Mouse (Mus musculus) gastrocnemius, postnatal 10 days (tissue): ENCODE measurements at regions not wholly inside any gene's neighbourhood (a gene's known extent, or its start where the extent isn't known, plus 50 kb on each side); places are given as distances from the start of the nearest gene placed in this dataset.

Experiments
- DNase-seq: peaks from one replicate; pipeline ENCODE4 v3.0.0; 2021; ENCODE audit warnings: mixed read lengths

DNA sequence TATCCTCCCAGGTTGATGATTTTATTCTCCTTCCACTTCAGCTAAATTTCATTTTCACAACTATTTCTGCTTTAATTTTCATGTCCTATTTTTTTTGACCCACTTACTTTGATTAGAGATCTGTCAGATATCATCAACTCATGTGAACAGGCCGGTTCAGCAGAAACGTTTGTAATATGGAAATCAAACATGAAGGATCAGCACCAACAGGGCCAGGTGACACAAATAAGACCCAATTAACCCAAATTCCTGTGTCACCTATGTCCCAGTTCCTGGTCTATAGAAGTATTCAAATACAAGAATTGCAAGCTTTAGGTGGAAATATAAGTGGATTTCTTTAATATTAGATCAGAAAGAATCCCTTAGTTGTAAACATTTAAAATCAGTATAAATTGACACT, 332.7 kb downstream of the 1700017N19Rik start:
- DNase-seq: no peak

DNA sequence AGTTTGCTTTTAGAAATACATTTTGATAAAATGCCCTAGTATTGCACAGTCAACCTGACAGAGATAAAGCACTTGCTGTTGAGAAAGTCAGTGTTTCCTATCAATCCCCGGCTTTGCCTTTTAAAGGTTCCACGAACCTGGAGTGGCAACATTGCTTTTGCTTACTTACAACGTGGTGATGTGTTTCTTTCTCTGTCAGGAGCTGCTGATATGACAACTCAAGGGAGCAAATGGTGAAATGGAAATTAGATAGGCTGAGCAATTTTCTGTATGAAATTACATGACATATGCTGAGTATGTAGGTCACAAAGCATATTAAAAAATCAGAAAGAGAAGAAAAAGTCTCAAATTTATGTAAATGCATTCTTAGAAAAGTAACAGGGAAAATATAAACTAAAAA, 336.8 kb downstream of the 1700017N19Rik start:
- DNase-seq: no peak

DNA sequence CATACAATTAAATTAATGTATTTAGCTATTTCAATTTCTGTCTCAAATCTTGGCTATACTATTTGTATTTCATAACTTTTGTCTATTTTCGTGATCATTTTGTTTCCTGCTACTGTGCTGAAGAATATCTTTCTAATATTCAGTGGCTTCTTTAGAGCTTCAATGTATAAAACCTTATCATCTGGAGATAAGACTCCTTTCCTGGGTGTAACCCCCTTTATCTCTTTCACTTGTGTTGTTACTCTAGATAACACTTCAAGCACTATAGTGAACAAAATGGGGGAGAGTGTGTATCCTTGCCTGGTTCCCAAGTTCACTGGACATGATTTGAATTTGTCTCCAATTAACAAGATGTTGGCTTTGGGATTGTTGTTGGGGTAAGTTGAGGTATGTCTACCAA, 341.5 kb downstream of the 1700017N19Rik start:
- DNase-seq: no peak

DNA sequence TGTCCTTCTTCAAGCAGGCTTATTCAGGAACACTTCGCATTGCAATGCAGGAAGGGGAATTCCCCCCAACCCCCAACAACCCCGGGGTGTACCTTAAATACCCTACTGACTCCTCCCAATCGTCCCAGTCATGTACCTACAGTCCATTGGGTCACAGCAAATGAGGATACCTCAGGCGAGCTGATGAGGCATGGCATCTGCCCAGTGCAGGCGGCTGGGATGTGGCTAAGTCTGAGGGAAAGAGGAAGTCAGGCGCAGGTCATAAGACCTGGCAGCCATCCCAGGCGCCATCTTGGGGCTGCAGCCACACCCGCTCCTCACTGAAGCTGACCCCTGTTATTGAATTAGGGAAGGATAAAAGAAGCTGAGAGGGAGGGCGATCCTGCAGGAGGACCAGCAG, 368.1 kb downstream of the 1700017N19Rik start:
- DNase-seq: no peak

DNA sequence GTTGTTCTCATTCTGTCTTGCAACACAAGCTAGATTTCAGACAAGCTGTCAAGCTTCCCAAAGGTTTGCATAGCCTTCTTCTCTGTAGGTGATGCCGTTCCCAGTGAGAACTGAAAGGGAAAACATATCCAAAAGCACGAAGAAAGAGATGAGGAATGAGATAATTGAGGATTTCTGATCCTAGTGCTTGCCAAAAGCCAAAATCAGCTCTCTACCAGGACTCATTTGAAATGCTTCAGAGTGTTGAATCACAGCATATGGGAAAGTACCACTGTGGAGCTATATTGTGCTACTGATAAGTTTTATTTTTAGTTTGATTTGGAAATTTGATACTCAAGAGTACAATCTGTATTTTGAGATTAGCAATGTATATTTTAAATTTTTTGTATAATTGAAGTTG, 413.2 kb downstream of the 1700017N19Rik start:
- no peak for DNase-seq

DNA sequence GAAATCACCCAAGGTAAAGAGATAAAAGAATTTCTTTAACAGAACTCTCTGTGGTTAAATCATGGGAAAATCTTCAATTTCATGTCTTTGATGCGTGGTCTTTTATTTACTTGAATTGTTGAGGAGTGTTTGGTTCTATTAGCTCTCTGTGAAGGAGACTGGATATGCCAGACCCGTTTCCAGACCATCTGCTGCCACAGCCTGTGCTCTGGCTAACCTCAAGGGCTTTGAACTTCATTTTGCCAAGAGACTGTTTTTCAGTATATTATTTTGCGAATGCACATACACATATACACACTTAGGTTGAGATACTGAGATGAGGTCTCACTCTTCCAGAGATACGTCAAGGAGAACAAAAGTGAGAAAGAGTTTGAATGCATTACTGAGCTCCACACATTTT, 414.4 kb downstream of the 1700017N19Rik start:
- no peak for DNase-seq

DNA sequence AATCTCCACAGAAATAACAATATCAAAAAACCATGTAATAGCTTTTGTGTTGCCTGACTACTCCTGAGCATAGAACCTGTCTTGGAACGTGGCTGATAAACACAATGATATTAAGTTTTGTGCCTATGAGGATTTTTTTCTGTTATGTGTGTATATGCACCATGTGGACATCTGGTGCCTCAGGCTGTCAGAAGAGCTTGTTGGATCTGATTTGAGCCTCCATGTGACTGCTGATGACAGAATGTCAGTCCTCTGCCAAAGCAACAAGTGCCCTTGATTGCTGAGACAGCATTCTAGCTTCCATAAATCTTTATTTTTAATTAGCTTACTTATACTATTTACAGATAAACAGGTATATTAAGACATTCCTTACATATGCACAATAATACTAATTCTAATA, 425.1 kb downstream of the 1700017N19Rik start:
- DNase-seq: no peak

DNA sequence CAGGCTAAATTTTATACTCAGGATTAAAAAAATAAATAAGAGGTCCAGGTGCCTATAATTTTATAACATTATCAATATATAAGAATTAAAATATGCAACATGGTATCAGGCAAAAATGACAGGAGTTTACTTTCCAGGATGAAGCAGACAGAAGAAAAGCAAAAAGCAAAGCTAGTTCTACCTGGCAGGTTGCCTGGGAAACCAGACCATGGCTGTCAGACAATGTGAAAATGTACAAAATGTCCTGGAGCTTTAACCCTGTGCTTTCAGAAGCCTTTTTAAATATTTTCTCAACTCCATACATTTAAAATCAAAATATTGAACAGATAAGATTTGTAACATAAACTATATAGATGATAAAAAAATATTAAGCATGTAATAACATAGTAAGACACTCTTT, 448.3 kb downstream of the 1700017N19Rik start:
- DNase-seq: no peak

DNA sequence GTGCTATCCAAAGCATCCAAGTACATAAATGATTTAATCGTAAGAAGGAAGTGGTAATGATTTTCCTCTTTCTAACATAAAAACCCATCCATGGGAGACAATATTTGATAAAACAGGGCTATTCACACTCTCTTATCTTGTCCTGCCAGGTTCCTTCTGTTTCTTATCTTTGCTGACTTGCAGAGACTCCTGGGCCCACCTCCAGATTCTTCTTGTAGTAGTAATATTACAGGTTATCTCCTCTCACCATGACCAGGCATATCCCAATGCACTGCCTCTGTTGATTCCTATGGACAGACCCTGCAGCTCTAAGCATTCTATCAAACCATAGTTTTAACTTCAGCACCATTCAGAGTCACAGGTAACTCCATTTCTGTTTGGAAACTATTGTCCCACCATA, 448.8 kb downstream of the 1700017N19Rik start:
- no peak for DNase-seq
